Mouse (Mus musculus): ENCODE data around the gene Klhdc8b.

Gene Klhdc8b

GRCm38 (mm10) chr9:108450292-108451169 is 10.8 kb downstream of the Klhdc8b start:
- DNase-seq = no peak

GRCm38 (mm10) chr9:108449860-108450259 is 11.5 kb downstream of the Klhdc8b start:
- no peak for DNase-seq

- DNase-seq = no peak
Observed at GRCm38 (mm10) chr9:108445125-108445524, 16.3 kb downstream of the Klhdc8b start.

- DNase-seq = no peak
Observed at GRCm38 (mm10) chr9:108441236-108441919, 20.0 kb downstream of the Klhdc8b start.

- DNase-seq = no peak
Observed at GRCm38 (mm10) chr9:108440485-108440884, 20.9 kb downstream of the Klhdc8b start.

- DNase-seq = no peak
Observed at GRCm38 (mm10) chr9:108439176-108439575, 22.2 kb downstream of the Klhdc8b start.

GRCm38 (mm10) chr9:108436182-108436581 is 25.2 kb downstream of the Klhdc8b start, which contains the start of gene BC048562:
BC048562 (plus strand) TSS chr9:108436482.
- no peak for DNase-seq

- DNase-seq = no peak
Observed at GRCm38 (mm10) chr9:108431431-108432067, 29.8 kb downstream of the Klhdc8b start.

- no peak for DNase-seq
Observed at GRCm38 (mm10) chr9:108428384-108428783, 33.0 kb downstream of the Klhdc8b start, which contains the start of gene Ccdc36. Ccdc36 (minus strand) TSS chr9:108428484.

GRCm38 (mm10) chr9:108412221-108412620 is 49.2 kb downstream of the Klhdc8b start:
- no peak for DNase-seq

GRCm38 (mm10) chr9:108411381-108411942 is 49.9 kb downstream of the Klhdc8b start:
- no peak for DNase-seq

GRCm38 (mm10) chr9:108409535-108409934 is 51.8 kb downstream of the Klhdc8b start:
- DNase-seq = no peak

GRCm38 (mm10) chr9:108404451-108404850 is 56.9 kb downstream of the Klhdc8b start:
- DNase-seq = no peak

- no peak for DNase-seq
Observed at GRCm38 (mm10) chr9:108403081-108403480, 58.3 kb downstream of the Klhdc8b start.

GRCm38 (mm10) chr9:108401186-108401960 is 60.0 kb downstream of the Klhdc8b start:
- peak; percentile 75 for DNase-seq

- no peak for DNase-seq
Observed at GRCm38 (mm10) chr9:108398324-108398723, 63.1 kb downstream of the Klhdc8b start.
